Mouse (Mus musculus) layer of hippocampus, adult 11-12 months (tissue): Measurements from ENCODE around the gene Fam83c.

ENCODE experiments used
- DNase-seq: peaks from one replicate; pipeline ENCODE4 v3.0.0; 2022; ENCODE audit warnings: low spot score

Fam83c gene

DNA sequence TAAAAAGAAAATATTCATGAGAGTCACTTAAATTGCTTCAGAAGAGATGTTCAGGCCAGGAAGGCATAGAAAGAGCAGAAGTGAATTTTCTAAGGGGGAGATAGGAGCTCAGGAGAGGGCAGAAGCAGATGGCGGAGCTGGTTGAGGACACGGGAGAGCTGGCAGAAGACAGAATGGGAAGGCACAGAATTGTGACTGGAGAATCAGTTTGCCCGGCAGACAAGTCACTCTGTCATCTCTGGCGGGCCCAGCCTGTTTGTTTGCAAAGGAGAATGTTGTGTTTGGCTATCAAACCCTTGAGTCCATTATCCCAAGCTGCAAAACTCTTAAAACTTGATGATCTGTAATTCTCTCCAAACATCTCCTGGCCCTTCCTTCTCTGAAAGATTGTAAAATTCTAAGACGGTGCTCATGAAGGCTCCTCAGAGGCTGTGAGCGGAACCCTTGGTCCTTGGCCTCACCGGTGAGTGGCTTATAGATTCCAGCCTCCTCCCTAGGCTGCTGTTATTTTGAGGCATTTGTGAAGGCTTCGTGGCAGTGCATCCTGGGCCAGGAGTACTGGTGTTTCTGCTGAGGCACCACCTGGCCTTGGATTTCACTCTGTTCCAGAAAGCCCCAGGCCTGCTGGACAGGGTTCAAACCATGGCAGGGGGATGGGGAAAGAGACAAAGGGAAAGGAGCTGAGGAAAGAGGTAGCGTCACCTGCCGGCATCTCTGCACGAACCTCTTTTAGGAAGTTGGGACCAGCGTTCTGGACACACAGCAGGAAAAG lies 39.8 kb downstream of the Fam83c start:
- no peak for DNase-seq

DNA sequence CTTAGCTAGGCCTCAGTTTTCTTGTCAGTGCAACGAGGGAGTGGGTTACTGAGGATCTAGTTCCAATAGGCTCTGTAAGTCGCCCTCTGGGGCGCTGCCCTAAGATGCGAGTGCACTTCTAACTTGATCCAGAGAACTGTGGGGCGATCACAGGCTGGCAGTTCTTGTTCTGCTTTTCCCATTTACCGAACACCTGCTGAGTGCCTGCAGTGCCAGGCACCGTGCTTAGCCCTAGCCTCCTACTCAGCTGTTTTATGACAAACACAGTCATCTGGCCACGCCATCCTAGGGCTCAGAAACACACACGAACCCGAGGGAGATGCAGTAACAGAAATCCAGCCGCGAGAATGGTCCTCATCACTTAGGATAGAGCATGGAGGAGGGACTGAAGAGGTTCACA lies 41.8 kb downstream of the Fam83c start:
- no peak for DNase-seq

DNA sequence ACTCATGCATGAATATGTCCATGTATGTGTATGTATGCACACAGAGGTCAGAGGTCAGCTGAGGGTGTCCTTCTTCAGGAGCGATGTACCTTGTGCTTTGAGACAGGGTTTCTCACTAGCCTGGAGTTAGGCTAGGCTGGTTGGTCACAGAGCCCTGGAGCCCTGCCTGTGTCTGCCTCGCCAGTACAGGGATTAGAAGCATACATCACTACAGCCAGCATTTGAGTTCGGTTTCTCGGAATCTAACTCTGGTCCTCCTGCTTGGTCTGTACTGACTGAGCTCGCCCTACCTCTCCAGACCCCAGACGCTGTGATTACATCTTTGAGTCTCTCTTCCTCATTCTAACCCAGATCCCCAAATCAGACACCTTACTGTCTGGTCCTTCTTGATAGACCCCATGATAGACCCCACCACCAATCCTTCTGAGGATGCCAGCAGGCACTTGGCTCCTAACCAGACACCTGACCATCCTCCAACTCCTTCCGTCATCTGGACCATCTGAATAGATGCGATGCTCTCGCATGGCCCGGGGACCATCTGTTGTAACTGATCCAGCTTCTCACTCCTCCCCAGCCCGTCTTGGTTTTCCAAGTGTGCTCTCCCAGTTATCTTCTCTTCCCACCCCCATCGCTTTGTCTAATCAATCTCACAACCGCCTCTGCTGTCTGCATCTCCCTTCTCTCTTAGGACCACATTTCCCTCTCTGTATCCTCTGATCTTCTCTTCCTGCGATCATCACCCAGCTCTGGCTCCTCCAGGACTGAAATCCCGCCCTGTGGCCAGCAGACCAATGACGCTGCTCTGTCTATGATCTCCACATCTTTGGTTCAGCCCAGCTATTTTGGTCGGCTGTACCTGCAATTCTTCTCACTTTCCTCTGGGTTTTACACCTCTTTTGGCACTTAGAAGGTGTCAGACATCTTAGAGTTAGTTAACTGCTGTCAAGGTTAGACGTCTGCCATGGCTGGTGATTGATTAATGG lies 46.4 kb downstream of the Fam83c start:
- no peak for DNase-seq

DNA sequence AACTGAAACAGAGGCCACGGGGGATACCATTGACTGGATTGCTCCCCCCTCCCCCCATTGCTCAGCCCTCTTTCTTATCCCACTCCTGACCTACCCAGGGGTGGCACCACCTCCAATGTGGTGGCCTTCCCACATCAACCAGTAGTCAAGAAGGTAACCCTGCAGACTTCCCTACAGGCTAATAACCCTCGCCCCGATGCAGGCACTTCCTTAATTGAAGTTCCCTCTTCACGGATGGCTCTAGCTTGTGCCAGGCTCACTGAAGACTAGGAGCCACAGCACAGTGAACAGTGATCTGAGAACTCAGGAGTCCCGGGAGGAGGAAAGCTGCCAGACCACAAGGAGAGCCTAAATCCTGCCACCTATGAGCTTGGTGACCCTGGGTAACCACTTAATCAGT lies 47.7 kb downstream of the Fam83c start:
- DNase-seq, result no peak

DNA sequence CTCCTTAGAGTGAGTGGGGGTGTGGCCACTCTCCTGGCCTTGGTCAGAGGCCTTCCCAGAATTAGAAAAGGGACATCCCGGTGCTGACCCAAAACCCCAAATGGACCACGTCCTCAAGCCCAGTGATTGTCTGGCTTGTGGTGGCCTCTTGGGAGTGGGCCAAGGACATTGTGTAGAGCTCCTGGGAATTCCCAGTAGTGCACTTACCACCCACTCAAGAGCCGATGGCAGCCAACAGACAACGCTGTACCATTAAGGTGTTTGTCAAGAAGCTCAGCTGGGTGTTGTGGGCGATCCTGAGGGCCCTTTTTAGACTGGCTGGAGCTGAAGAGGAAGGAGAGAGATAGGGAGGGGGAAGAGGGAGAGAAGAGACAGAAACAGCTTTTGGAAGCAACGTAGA lies 50.1 kb downstream of the Fam83c start:
- no peak for DNase-seq

DNA sequence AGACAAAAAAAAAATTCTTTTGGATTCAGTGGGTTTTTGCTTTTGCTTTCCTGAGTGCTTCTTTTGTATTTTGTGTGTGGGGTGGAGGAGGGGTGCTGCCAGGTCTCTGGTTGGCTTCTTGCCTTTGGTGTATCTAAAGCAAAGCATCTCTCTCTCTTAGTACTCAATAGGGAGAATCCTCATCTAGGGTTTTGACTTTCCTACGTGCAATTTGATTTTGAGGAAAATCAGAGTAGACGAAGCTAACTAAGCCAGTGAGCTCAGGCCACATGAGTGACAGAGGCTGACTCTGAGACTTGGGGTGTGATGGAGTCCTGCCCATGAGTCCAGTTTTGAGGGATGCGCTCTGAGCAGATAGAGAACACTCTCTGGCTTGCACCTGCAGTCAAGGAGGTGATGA lies 55.1 kb downstream of the Fam83c start:
- DNase-seq, result no peak

DNA sequence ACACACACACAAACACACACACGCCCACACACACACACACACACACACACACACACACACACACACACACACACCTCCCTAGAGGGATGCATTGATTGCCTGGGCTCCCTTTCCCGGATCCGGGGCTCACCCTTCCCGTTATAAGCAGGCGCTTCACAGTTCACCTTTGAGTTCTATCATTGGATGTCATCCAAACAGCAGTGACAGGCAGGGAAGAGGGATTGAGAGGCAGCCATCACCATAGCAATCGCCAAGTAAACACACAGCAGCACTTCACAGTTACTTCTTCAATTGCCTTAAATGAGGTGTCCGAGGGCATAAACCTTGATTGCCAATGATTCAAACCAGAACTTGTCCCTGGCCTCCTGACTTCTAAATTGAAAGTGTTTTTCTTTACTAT lies 55.6 kb downstream of the Fam83c start:
- no peak for DNase-seq

DNA sequence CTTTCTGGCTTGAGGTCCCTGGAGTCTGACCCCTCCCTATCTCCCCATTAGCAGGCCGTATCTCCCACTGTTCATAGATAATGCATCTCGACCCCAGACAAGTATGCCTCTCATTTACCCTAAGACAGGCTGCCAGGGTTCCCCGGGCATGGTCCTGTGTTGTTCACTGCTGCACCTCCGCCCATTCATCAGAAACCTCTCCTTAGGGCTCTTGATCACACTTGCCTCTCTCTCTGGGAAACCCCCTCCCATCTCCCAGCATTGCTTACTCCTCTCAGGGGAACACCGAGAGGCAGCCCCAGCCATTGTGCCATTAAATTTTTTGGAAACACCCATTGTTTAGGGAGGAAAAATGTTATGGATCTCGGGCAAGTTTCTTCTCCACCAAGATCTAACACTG lies 56.6 kb downstream of the Fam83c start:
- DNase-seq, result no peak

DNA sequence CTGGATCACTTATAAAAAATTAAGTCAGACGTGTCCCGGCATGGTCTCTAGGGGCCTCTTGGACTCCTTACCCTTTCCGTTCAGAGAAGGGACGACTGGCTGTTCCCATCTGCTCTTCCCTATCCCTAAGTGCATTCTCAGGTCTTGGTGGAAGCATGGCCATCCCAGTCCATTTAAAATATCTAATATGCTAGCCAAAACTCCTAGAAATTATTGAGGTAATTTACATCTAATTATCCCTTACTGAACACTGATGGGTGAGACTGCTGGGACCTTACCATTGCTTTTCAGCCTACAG lies 57.0 kb downstream of the Fam83c start:
- DNase-seq, result no peak
